Mouse (Mus musculus): ENCODE measurements around the gene Nicn1. TPM values are rescaled to one million over a fixed set of nuclear protein-coding genes. Genes with fewer than 3 reads are reported as not detected.
"Not testable (repeated sequence)": the region's sequence is repeated elsewhere in the genome, so short reads cannot be mapped to it uniquely, and the experiment has no call there.

Nicn1 gene
- total and polyA plus RNA-seq, 2 experiments from 2014 or later: 66.6 to 134 TPM

GRCm38 (mm10) chr9:108278697-108279450 is 11.4 kb upstream of the Nicn1 start:
- Histone ChIP-seq H3K4me2 (ENCODE audit: low read depth) (no peak overlapping the region), H3K36me3 (ENCODE audit: insufficient read depth) (no peaks in the 10 kb centered on the region), H3K4me1 (ENCODE audit: insufficient read depth) (no peaks in the 10 kb centered on the region), H3K9ac (no peak overlapping the region), H3K27ac (ENCODE audit: low read depth, low read length) (no peak overlapping the region), H3K4me3 (ENCODE audit: low read depth, low read length) (no peak overlapping the region), H3K27me3 (ENCODE audit: insufficient read depth, low read length) (no peaks in the 10 kb centered on the region), H3K9me3 (ENCODE audit: low read length) (no peaks in the 10 kb centered on the region)
- TF ChIP-seq CTCF (IDR thresholded peaks at IDR 0.05; ENCODE audit: low read depth): peak; percentile 52
- no peak for ATAC-seq
- 69% methylated on average over 10 of the region's 10 CpGs for WGBS
- DNase-seq: no peak

- WGBS: 52% methylated on average over 8 of the region's 8 CpGs
- no peak overlapping the region for H3K4me3 ChIP-seq (ENCODE audit: low read depth, low read length)
- no peaks in the 10 kb centered on the region for H3K36me3 ChIP-seq (ENCODE audit: insufficient read depth)
- no peaks in the 10 kb centered on the region for H3K4me1 ChIP-seq (ENCODE audit: insufficient read depth)
- ATAC-seq (peak; percentile 42; the same call in 1 of the 2 replicates), DNase-seq (no peak)
- H3K4me2 ChIP-seq (ENCODE audit: low read depth): no peak overlapping the region
- H3K9ac ChIP-seq: no peak overlapping the region
- TF ChIP-seq CTCF (IDR thresholded peaks at IDR 0.05; ENCODE audit: low read depth): no peak
- no peaks in the 10 kb centered on the region for H3K9me3 ChIP-seq (ENCODE audit: low read length)
- no peaks in the 10 kb centered on the region for H3K27me3 ChIP-seq (ENCODE audit: insufficient read depth, low read length)
- no peak overlapping the region for H3K27ac ChIP-seq (ENCODE audit: low read depth, low read length)
Measured at GRCm38 (mm10) chr9:108280071-108280828, 10.0 kb upstream of the Nicn1 start.

- Histone ChIP-seq H3K4me3 (ENCODE audit: low read depth, low read length) (no peak overlapping the region), H3K27me3 (ENCODE audit: insufficient read depth, low read length) (no peaks in the 10 kb centered on the region), H3K9ac (no peak overlapping the region), H3K4me1 (ENCODE audit: insufficient read depth) (no peaks in the 10 kb centered on the region), H3K27ac (ENCODE audit: low read depth, low read length) (no peak overlapping the region), H3K9me3 (ENCODE audit: low read length) (no peaks in the 10 kb centered on the region), H3K36me3 (ENCODE audit: insufficient read depth) (no peaks in the 10 kb centered on the region), H3K4me2 (ENCODE audit: low read depth) (no peak overlapping the region)
- 14% methylated on average over 6 of the region's 6 CpGs for WGBS
- ATAC-seq (peak; percentile 83), DNase-seq (peak; percentile 75)
- TF ChIP-seq CTCF (IDR thresholded peaks at IDR 0.05; ENCODE audit: low read depth): peak; percentile 85
Measured at GRCm38 (mm10) chr9:108284410-108284809, 5.8 kb upstream of the Nicn1 start.

- H3K4me3 ChIP-seq (ENCODE audit: low read depth, low read length); H3K9me3 ChIP-seq (ENCODE audit: low read length); H3K9ac ChIP-seq; H3K4me2 ChIP-seq (ENCODE audit: low read depth); H3K27me3 ChIP-seq (ENCODE audit: insufficient read depth, low read length); H3K36me3 ChIP-seq (ENCODE audit: insufficient read depth); DNase-seq; H3K27ac ChIP-seq (ENCODE audit: low read depth, low read length); ATAC-seq; H3K4me1 ChIP-seq (ENCODE audit: insufficient read depth): not testable (repeated sequence)
- WGBS: 90% methylated on average over 4 of the region's 6 CpGs
Measured at GRCm38 (mm10) chr9:108287526-108288238, 2.5 kb upstream of the Nicn1 start.

GRCm38 (mm10) chr9:108289347-108289746 is 882 bp upstream of the Nicn1 start:
- DNase-seq: no peak
- peak overlapping the region; percentile 51 for H3K4me3 ChIP-seq (ENCODE audit: low read depth, low read length)
- peak overlapping the region; percentile 61; the same call in 1 of the 2 replicates for H3K9ac ChIP-seq

GRCm38 (mm10) chr9:108290773-108291172 is 544 bp downstream of the Nicn1 start:
- H3K27ac ChIP-seq (ENCODE audit: low read depth, low read length): peak overlapping the region; percentile 85
- DNase-seq (no peak), ATAC-seq (no peak)
- H3K4me1 ChIP-seq (ENCODE audit: insufficient read depth): 0 out of 2 replicates have a peak, but pooled peaks cover 3% of the 10 kb centered on the region
- no peaks in the 10 kb centered on the region for H3K27me3 ChIP-seq (ENCODE audit: insufficient read depth, low read length)
- H3K4me2 ChIP-seq (ENCODE audit: low read depth): peak overlapping the region; percentile 51
- H3K9me3 ChIP-seq (ENCODE audit: low read length): no peaks in the 10 kb centered on the region
- TF ChIP-seq CTCF (IDR thresholded peaks at IDR 0.05; ENCODE audit: low read depth): no peak
- H3K4me3 ChIP-seq (ENCODE audit: low read depth, low read length): peak overlapping the region; percentile 51
- peaks cover 24% of the 10 kb centered on the region for H3K36me3 ChIP-seq (ENCODE audit: insufficient read depth)
- 36% methylated on average over 6 of the region's 6 CpGs for WGBS
- H3K9ac ChIP-seq: peak overlapping the region; percentile 61

More at GRCm38 (mm10) chr9:108289347-108289746, 882 bp upstream of the Nicn1 start:
- H3K4me2 ChIP-seq (ENCODE audit: low read depth): peak overlapping the region; percentile 51
- 0 out of 2 replicates have a peak, but pooled peaks cover 3% of the 10 kb centered on the region for H3K4me1 ChIP-seq (ENCODE audit: insufficient read depth)
- H3K9me3 ChIP-seq (ENCODE audit: low read length): no peaks in the 10 kb centered on the region
- TF ChIP-seq CTCF (IDR thresholded peaks at IDR 0.05; ENCODE audit: low read depth): no peak
- peaks cover 11% of the 10 kb centered on the region for H3K36me3 ChIP-seq (ENCODE audit: insufficient read depth)
- H3K27ac ChIP-seq (ENCODE audit: low read depth, low read length): peak overlapping the region; percentile 90; the same call in 1 of the 2 replicates
- WGBS: 66% methylated on average over 2 of the region's 2 CpGs
- no peaks in the 10 kb centered on the region for H3K27me3 ChIP-seq (ENCODE audit: insufficient read depth, low read length)
- ATAC-seq: no peak
